Comparison of ENCODE assay signal across 20 mouse cellular contexts in the genomic region with DNA sequence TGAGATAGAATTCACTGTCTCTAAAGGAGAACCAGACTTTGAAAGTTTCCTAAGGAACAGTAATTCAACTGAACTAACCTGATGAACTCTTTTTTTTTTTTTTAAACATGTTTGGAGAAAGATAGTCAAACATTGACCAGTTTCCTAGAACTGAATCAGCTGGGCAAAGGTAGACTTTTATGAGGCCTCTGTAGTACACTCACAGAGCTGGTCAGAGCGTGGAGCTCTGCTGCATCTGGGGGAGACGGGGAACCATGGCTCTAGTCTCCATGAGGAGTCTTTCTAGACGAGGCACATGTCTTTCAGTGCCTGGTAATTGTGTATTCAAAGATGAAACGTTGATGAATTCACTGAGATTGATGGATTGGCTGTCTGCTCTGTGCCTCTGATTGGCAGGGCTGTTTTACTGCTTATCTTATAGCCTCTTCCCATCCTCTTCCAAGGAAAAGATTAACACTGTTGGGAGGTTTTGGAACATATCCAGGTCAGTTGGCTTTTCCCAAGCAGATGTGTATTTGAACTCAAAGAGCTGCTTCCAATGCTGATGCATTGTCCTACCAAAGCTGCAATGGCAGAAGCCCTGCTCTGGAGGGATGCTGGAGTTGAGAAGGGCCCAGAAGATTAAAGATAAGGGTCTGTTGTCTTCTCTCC.
A peak's percentile ranks its signal among the peaks of the same experiment; 100 is the strongest.
DNase-seq lines count a peak whose midpoint lies in the region; ATAC-seq and TF ChIP-seq lines count a peak whose summit lies in the region.
"Had no signal": no experiment of that assay in that cellular context is flagged by ENCODE, and none has a peak within 500 bp of the region (broad histone marks: within the 10 kb centered on the region; RNA-seq: fewer than 3 reads in every experiment).

No protein-coding gene starts in this region.

- H3K36me3 ChIP-seq in lung, embryonic 14.5 days (ENCODE audit: insufficient read depth) = no peaks in the 10 kb centered on the region
- H3K36me3 ChIP-seq in forebrain, embryonic 12.5 days (replicated peaks) = no peaks in the 10 kb centered on the region
- H3K36me3 ChIP-seq in midbrain, embryonic 13.5 days = no peaks in the 10 kb centered on the region
- H3K36me3 ChIP-seq: embryonic facial prominence, embryonic 10.5 days; heart, embryonic 13.5 days; hindbrain, embryonic 13.5 days had no signal

- H3K4me3 ChIP-seq in lung, embryonic 14.5 days (ENCODE audit: low read depth, low read length) = no peak overlapping the region
- H3K4me3 ChIP-seq in forebrain, embryonic 12.5 days (replicated peaks) = no peak overlapping the region
- H3K4me3 ChIP-seq in midbrain, embryonic 13.5 days (replicated peaks) = no peak overlapping the region
- H3K4me3 ChIP-seq: embryonic facial prominence, embryonic 10.5 days; heart, embryonic 13.5 days; hindbrain, embryonic 13.5 days; megakaryocyte, embryonic 14.5 days had no signal

- H3K27me3 ChIP-seq in lung, embryonic 14.5 days (ENCODE audit: insufficient read depth, low read length) = no peaks in the 10 kb centered on the region
- no peaks in the 10 kb centered on the region for H3K27me3 ChIP-seq in forebrain, embryonic 12.5 days
- no peaks in the 10 kb centered on the region for H3K27me3 ChIP-seq in midbrain, embryonic 13.5 days
- H3K27me3 ChIP-seq: heart, embryonic 13.5 days; hindbrain, embryonic 13.5 days; megakaryocyte, embryonic 14.5 days had no signal

- peak; percentile 22 for DNase-seq in heart, adult 11 months
- DNase-seq in heart, postnatal 36 days = no peak
- peak; percentile 80 for DNase-seq in lung, embryonic 14.5 days
- no peak for DNase-seq in lung, postnatal 4 days
- DNase-seq in kidney, postnatal 25 days = peak; percentile 52 to 77
- DNase-seq: adrenal gland, postnatal 36 days; cerebellum, adult 11 months; cerebellum, postnatal 10 days; gastrocnemius, postnatal 10 days; heart, postnatal 14 days; lung, adult 2 months; midbrain, embryonic 14.5 days had no signal

- peaks cover 13% of the 10 kb centered on the region for H3K4me1 ChIP-seq in lung, embryonic 14.5 days (ENCODE audit: insufficient read depth)
- H3K4me1 ChIP-seq in forebrain, embryonic 12.5 days = no peaks in the 10 kb centered on the region
- no peaks in the 10 kb centered on the region for H3K4me1 ChIP-seq in midbrain, embryonic 13.5 days (replicated peaks)
- H3K4me1 ChIP-seq: hindbrain, embryonic 13.5 days had no signal

- intact Hi-C loops in heart, postnatal 36 days (cut with DNase I) = no loop called here

- H3K4me2 ChIP-seq in lung, embryonic 14.5 days = no peak overlapping the region
- no peak overlapping the region for H3K4me2 ChIP-seq in forebrain, embryonic 12.5 days
- no peak overlapping the region for H3K4me2 ChIP-seq in midbrain, embryonic 13.5 days (replicated peaks)
- H3K4me2 ChIP-seq: heart, embryonic 13.5 days; hindbrain, embryonic 13.5 days had no signal

- no peak overlapping the region for H3K27ac ChIP-seq in lung, embryonic 14.5 days (ENCODE audit: low read depth)
- H3K27ac ChIP-seq in forebrain, embryonic 12.5 days = no peak overlapping the region
- no peak overlapping the region for H3K27ac ChIP-seq in midbrain, embryonic 13.5 days
- H3K27ac ChIP-seq: embryonic facial prominence, embryonic 10.5 days; heart, embryonic 13.5 days; hindbrain, embryonic 13.5 days had no signal

- no peak overlapping the region for H3K9ac ChIP-seq in lung, embryonic 14.5 days
- H3K9ac ChIP-seq in forebrain, embryonic 12.5 days = no peak overlapping the region
- H3K9ac ChIP-seq in midbrain, embryonic 13.5 days (replicated peaks) = no peak overlapping the region
- H3K9ac ChIP-seq: heart, embryonic 13.5 days; hindbrain, embryonic 13.5 days had no signal

- no peak for ATAC-seq in lung, embryonic 14.5 days (ENCODE audit: insufficient read depth)
- ATAC-seq in forebrain, embryonic 12.5 days (ENCODE audit: low FRiP score) = no peak
- no peak for ATAC-seq in activated CD4-positive, CD25-positive, alpha-beta regulatory T cell, adult 4 months
- ATAC-seq in midbrain, embryonic 13.5 days = no peak
- ATAC-seq: forebrain, embryonic 16.5 days had no signal

- no peak for TF ChIP-seq CTCF in lung, embryonic 14.5 days (IDR thresholded peaks at IDR 0.05; ENCODE audit: low read depth)

- H3K9me3 ChIP-seq in lung, embryonic 14.5 days (ENCODE audit: low read depth, low read length) = no peaks in the 10 kb centered on the region
- H3K9me3 ChIP-seq in forebrain, embryonic 12.5 days = no peaks in the 10 kb centered on the region
- H3K9me3 ChIP-seq in midbrain, embryonic 13.5 days = no peaks in the 10 kb centered on the region
- H3K9me3 ChIP-seq: embryonic facial prominence, embryonic 10.5 days; heart, embryonic 13.5 days; hindbrain, embryonic 13.5 days; megakaryocyte, embryonic 14.5 days had no signal

- WGBS in lung, embryonic 14.5 days = 39% methylated on average over 4 of the region's 4 CpGs
- 69% methylated on average over 4 of the region's 4 CpGs for WGBS in forebrain, embryonic 12.5 days
- 72% methylated on average over 4 of the region's 4 CpGs for WGBS in midbrain, embryonic 13.5 days

Comparison
In these comparisons a context has a peak if more than half of its experiments do, and no peak if none do; other contexts are left out.
1. DNase-seq: peak in heart, adult 11 months (single experiment), lung, embryonic 14.5 days (single experiment) and kidney, postnatal 25 days (2 of 2); none in heart, postnatal 36 days (0 of 2) and lung, postnatal 4 days (0 of 2).